Mouse (Mus musculus): ENCODE results near the gene Slco4a1. TPM values are rescaled to one million over a fixed set of nuclear protein-coding genes. Genes with fewer than 3 reads are reported as not detected.

Slco4a1 gene
- polyA plus RNA-seq, 1 experiment from 2014 or later: 4.2 TPM

GRCm38 (mm10) chr2:180500726-180501125, 44.7 kb downstream of the Slco4a1 start:
- 42% methylated on average over 13 of the region's 13 CpGs for WGBS
- ATAC-seq (ENCODE audit: low FRiP score, low TSS enrichment): no peak
- H3K9ac ChIP-seq (ENCODE audit: low read length): no peak overlapping the region
- no peak overlapping the region for H3K4me3 ChIP-seq (ENCODE audit: low read depth, low read length)
- peaks cover 6% of the 10 kb centered on the region for H3K27me3 ChIP-seq (ENCODE audit: control insufficient read depth, insufficient read depth, low read length)
- no peaks in the 10 kb centered on the region for H3K9me3 ChIP-seq (ENCODE audit: control insufficient read depth, low read length)
- H3K4me1 ChIP-seq (replicated peaks; ENCODE audit: control insufficient read depth, insufficient read depth): no peaks in the 10 kb centered on the region
- no peaks in the 10 kb centered on the region for H3K36me3 ChIP-seq (ENCODE audit: control insufficient read depth, insufficient read depth, low read length)
- DNase-seq (ENCODE audit: low spot score): no peak
- no peak for TF ChIP-seq EP300 (optimal IDR thresholded peaks at IDR 0.05)
- no peak for TF ChIP-seq CTCF (IDR thresholded peaks at IDR 0.05; ENCODE audit: low read depth)
- H3K27ac ChIP-seq (replicated peaks): no peak overlapping the region
- H3K4me2 ChIP-seq (replicated peaks; ENCODE audit: low read depth): no peak overlapping the region

GRCm38 (mm10) chr2:180501217-180501967, 45.3 kb downstream of the Slco4a1 start:
- Histone ChIP-seq H3K4me2 (replicated peaks; ENCODE audit: low read depth) (no peak overlapping the region), H3K36me3 (ENCODE audit: control insufficient read depth, insufficient read depth, low read length) (no peaks in the 10 kb centered on the region), H3K27ac (replicated peaks) (no peak overlapping the region), H3K9ac (ENCODE audit: low read length) (no peak overlapping the region), H3K27me3 (ENCODE audit: control insufficient read depth, insufficient read depth, low read length) (peaks cover 6% of the 10 kb centered on the region), H3K4me3 (ENCODE audit: low read depth, low read length) (no peak overlapping the region), H3K9me3 (ENCODE audit: control insufficient read depth, low read length) (no peaks in the 10 kb centered on the region), H3K4me1 (replicated peaks; ENCODE audit: control insufficient read depth, insufficient read depth) (no peaks in the 10 kb centered on the region)
- no peak for ATAC-seq (ENCODE audit: low FRiP score, low TSS enrichment)
- TF ChIP-seq EP300 (optimal IDR thresholded peaks at IDR 0.05) (no peak), CTCF (IDR thresholded peaks at IDR 0.05; ENCODE audit: low read depth) (no peak)
- DNase-seq (ENCODE audit: low spot score): no peak
- 38% methylated on average over 9 of the region's 9 CpGs for WGBS

- Histone ChIP-seq H3K9ac (ENCODE audit: low read length) (no peak overlapping the region), H3K4me1 (replicated peaks; ENCODE audit: control insufficient read depth, insufficient read depth) (no peaks in the 10 kb centered on the region), H3K4me2 (replicated peaks; ENCODE audit: low read depth) (no peak overlapping the region), H3K9me3 (ENCODE audit: control insufficient read depth, low read length) (no peaks in the 10 kb centered on the region), H3K4me3 (ENCODE audit: low read depth, low read length) (no peak overlapping the region), H3K36me3 (ENCODE audit: control insufficient read depth, insufficient read depth, low read length) (no peaks in the 10 kb centered on the region), H3K27ac (replicated peaks) (no peak overlapping the region), H3K27me3 (ENCODE audit: control insufficient read depth, insufficient read depth, low read length) (no peaks in the 10 kb centered on the region)
- WGBS: 79% methylated on average over 5 of the region's 5 CpGs
- no peak for ATAC-seq (ENCODE audit: low FRiP score, low TSS enrichment)
- no peak for TF ChIP-seq EP300 (optimal IDR thresholded peaks at IDR 0.05)
- TF ChIP-seq CTCF (IDR thresholded peaks at IDR 0.05; ENCODE audit: low read depth): no peak
- no peak for DNase-seq (ENCODE audit: low spot score)
Measured at GRCm38 (mm10) chr2:180506281-180506680, 50.2 kb downstream of the Slco4a1 start.

GRCm38 (mm10) chr2:180508455-180509115, 52.5 kb downstream of the Slco4a1 start:
- no peaks in the 10 kb centered on the region for H3K4me1 ChIP-seq (replicated peaks; ENCODE audit: control insufficient read depth, insufficient read depth)
- H3K9me3 ChIP-seq (ENCODE audit: control insufficient read depth, low read length): no peaks in the 10 kb centered on the region
- H3K4me3 ChIP-seq (ENCODE audit: low read depth, low read length): no peak overlapping the region
- H3K36me3 ChIP-seq (ENCODE audit: control insufficient read depth, insufficient read depth, low read length): no peaks in the 10 kb centered on the region
- 66% methylated on average over 14 of the region's 14 CpGs for WGBS
- H3K27me3 ChIP-seq (ENCODE audit: control insufficient read depth, insufficient read depth, low read length): no peaks in the 10 kb centered on the region
- DNase-seq (ENCODE audit: low spot score): no peak
- no peak overlapping the region for H3K4me2 ChIP-seq (replicated peaks; ENCODE audit: low read depth)
- no peak for ATAC-seq (ENCODE audit: low FRiP score, low TSS enrichment)
- H3K27ac ChIP-seq (replicated peaks): no peak overlapping the region
- no peak for TF ChIP-seq EP300 (optimal IDR thresholded peaks at IDR 0.05)
- no peak overlapping the region for H3K9ac ChIP-seq (ENCODE audit: low read length)

- Histone ChIP-seq H3K9me3 (ENCODE audit: control insufficient read depth, low read length) (no peaks in the 10 kb centered on the region), H3K9ac (ENCODE audit: low read length) (no peak overlapping the region), H3K4me1 (replicated peaks; ENCODE audit: control insufficient read depth, insufficient read depth) (no peaks in the 10 kb centered on the region), H3K36me3 (ENCODE audit: control insufficient read depth, insufficient read depth, low read length) (no peaks in the 10 kb centered on the region), H3K27me3 (ENCODE audit: control insufficient read depth, insufficient read depth, low read length) (no peaks in the 10 kb centered on the region), H3K27ac (replicated peaks) (no peak overlapping the region), H3K4me2 (replicated peaks; ENCODE audit: low read depth) (no peak overlapping the region), H3K4me3 (ENCODE audit: low read depth, low read length) (no peak overlapping the region)
- no peak for ATAC-seq (ENCODE audit: low FRiP score, low TSS enrichment)
- WGBS: 41% methylated on average over 5 of the region's 5 CpGs
- TF ChIP-seq CTCF (IDR thresholded peaks at IDR 0.05; ENCODE audit: low read depth) (no peak), EP300 (optimal IDR thresholded peaks at IDR 0.05) (no peak)
- DNase-seq (ENCODE audit: low spot score): no peak
Measured at GRCm38 (mm10) chr2:180510867-180511266, 54.8 kb downstream of the Slco4a1 start.
